Mouse (Mus musculus) spleen, postnatal 4 days (tissue): Measurements from ENCODE around the gene Zfp281.

ENCODE experiments used
- DNase-seq, 2 experiments: peaks; one replicate each; pipeline ENCODE4 v3.0.0; 2022; ENCODE audit warnings: low spot score in 2 of 2

The Zfp281 gene

DNA sequence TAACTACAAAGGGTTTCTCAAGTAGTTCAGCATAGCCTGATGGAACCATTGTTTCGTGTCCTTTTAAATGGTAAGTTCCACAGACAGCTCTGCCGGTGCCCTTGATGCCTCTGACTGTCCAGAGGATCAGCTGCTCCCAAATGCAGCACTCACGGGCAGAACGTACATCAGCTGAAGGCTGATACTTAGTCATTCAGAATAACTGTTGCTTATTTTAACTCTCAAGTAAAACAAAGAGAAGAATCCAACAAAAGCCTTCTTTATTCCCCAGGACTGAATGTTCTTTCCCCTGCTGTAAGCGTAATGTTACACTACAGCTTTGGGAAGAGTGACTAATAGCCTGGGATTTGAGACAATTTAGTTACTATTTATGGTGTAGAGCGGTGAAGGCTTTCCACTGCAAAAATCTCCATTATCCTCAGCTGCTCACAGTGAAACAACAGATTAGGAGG, 11.4 kb upstream of the Zfp281 start:
- no peak for DNase-seq

DNA sequence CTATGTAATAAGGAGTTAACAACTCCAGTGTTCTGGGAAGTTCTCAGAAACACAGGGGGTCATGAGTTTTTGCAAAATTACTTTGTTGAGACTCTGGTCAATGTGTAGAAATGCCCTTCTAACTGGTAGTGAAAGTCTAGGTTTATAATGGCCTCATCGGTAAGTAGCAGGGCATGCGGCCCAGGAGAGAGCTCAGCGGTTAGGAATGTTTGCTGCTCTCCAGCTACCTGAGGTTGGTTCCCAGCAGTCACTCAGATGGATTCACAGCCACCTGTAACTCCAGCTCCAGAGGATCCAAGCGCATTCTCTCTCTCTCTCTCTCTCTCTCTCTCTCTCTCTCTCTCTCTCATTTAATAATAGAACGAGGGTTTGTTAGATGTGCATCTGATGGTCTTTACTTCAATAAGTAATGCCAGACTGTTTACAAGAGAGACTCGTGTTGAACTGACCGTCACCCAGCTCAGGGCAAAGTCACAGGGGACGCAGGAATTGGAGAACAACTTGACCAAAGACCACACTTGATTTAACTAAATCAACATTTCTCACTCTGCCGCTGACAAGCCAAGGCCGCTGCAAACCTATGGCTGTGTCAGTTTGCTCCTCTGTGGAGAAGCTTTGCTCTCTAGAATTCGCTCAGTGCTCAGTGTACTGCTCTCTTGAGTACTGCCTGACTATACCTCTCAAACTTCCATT, 9.8 kb upstream of the Zfp281 start:
- DNase-seq: no peak

DNA sequence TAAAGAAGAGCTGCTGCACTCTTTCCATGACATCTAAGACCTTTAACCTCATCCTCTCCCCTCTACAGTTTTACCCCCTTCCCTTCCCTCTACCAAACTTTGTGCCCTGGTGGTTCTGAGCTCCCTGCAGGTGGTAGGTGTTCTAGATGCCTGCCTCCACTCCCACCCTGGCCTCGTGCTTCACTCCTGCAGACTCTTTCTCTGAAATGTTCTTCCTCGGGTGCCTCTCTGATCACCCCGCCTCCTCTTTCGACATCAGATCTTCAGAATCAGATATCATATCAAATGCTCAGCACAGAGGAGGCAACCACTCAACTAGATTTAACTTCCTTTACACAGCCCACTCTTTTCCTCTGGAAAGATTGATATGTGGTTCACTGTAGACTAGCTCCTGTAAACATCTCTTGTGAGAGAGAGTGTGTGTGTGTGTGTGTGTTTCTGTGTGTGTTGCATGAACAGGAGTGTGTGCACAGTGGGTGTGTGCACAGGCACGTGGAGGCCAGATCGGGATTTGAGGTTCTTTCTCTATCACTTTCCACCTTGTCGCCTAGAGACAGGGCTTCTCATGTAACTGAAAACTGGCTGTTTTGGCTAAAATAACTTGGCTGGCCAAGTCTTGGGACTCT, 7.4 kb upstream of the Zfp281 start:
- DNase-seq: no peak

DNA sequence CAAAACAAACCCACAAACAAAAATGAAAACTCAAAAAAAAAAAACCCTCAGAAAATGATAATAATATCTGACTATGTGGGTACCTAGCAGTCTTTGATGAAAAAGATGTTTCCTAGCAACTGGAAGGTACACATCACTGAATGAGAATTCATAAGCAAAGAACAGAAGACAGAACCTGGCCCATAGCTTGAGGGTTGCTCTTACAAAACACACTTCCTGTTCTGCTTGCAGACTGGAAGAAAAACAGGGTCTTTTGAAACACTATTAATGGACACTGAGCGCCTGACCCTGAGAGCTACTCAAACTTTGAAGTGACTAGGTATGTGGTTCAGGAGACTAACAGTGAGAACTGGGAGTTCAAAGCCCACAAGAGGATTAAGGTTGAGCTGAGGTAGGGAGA, 6.1 kb upstream of the Zfp281 start:
- DNase-seq: no peak

DNA sequence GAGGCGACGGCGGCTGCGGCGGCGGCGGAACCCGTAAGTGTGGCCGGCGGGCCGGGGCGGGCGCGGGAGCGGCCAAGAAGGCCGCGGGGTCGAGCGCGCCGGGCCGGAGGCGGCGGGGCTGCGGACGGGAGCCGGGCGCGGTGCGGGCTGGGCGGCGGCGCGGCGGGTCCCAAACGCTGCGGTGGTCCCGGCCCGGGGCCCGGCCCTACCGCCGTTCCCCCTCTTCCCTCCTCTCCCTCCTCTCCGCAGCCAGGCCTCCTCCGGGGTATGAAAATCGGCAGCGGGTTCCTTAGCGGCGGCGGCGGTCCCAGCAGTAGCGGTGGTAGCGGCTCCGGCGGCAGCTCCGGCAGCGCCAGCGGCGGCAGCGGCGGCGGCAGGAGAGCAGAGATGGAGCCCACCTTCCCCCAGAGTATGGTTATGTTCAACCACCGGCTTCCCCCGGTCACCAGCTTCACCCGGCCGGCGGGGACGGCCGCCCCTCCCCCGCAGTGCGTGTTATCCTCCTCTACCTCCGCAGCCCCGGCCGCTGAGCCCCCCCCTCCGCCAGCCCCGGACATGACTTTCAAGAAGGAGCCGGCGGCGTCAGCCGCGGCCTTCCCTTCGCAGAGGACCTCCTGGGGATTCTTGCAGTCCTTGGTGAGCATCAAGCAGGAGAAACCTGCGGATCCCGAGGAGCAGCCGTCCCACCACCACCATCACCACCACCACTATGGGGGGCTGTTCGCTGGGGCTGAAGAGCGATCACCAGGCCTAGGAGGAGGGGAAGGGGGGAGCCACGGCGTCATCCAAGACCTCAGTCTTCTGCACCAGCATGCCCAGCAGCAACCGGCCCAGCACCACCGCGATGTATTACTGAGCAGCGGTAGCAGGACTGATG, 556 bp downstream of the Zfp281 start:
- peak; percentile 34 to 76 for DNase-seq

DNA sequence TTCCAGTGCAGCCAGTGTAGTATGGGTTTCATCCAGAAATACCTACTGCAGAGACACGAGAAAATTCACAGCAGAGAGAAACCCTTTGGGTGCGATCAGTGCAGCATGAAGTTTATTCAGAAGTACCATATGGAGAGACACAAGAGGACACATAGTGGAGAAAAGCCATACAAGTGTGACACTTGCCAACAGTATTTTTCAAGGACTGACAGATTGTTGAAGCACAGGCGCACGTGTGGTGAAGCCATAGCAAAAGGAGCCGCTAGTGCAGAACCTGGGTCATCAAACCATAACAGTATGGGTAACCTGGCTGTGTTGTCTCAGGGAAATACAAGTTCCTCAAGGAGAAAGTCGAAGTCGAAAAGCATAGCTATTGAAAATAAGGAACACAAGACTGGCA, 1.4 kb downstream of the Zfp281 start:
- DNase-seq: no peak

DNA sequence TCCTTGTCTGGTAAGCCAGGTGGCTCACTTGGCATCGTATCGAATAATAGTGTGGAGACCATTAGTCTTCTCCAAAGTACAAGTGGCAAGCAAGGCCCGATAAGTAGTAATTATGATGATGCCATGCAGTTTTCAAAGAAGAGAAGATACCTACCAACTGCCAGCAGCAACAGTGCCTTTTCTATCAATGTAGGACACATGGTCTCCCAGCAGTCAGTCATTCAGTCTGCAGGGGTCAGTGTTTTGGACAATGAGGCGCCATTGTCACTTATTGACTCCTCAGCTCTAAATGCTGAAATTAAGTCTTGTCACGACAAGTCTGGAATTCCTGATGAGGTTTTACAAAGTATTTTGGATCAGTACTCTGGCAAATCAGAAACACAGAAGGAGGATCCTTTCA, 2.1 kb downstream of the Zfp281 start:
- no peak for DNase-seq

DNA sequence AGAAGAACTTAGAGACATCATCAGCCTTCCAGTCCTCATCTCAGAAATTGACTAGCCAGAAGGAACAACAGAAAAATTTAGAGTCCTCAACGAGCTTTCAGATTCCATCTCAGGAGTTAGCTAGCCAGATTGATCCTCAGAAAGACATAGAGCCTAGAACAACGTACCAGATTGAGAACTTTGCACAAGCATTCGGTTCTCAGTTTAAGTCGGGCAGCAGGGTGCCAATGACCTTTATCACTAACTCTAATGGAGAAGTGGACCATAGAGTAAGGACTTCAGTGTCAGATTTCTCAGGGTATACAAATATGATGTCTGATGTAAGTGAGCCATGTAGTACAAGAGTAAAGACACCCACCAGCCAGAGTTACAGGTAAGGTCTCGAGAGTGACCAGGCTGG, 2.9 kb downstream of the Zfp281 start:
- no peak for DNase-seq

DNA sequence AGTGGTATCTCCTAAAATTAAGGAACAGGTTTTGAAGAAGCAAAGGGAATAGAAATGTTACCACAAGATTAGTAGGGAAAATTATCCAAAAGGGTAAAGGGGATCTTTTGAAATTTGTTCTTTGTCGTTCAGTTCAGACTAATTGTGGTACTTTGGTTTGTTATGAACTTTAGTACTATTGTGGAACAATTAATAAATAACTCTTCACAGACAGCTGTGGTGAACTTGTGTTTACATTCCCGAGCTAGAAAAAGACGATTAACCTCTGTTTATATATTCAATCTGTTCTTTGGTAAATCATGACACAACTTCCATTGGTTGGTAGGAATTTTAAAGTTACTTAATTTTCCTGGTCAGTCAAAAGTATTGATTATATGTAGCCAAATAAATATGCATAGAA, 8.2 kb downstream of the Zfp281 start:
- DNase-seq: no peak

DNA sequence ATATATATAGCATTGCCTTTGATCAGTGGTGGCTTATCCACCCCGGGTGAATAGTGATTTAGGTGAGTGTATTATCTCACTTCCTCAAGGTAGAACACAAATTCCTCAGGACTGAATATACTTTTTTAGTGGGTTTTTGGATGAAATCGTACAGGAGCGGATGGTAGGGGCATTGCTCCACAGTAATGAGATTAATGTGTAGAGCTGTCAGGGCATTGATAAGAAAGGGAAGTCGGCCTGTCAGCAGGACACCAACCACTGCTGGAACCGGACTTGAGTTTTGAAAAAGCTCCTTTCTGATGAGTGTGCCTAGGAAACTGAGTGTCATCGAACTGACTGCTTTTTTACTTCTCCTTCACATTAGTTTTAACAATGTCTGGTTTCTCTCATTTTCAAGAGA, 10.9 kb downstream of the Zfp281 start:
- DNase-seq: no peak

DNA sequence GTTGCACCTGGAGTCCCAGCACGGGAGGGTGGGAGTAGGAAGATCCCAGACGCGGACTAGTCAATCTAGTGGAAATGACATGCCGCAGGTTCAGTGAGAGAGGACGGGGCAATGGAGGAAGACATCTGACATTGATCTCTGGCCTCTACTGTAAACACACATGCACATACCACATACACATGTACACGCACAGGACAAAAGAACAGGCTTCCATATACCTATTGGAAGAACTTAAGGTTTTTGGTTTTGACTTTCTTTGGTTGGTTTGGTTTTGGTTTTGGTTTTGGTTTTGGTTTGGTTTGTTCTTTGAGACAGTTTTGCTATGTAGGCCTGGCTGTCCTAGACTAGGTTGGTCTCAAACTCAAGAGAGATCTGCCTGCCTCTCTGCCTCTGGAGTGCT, 12.2 kb downstream of the Zfp281 start:
- no peak for DNase-seq

DNA sequence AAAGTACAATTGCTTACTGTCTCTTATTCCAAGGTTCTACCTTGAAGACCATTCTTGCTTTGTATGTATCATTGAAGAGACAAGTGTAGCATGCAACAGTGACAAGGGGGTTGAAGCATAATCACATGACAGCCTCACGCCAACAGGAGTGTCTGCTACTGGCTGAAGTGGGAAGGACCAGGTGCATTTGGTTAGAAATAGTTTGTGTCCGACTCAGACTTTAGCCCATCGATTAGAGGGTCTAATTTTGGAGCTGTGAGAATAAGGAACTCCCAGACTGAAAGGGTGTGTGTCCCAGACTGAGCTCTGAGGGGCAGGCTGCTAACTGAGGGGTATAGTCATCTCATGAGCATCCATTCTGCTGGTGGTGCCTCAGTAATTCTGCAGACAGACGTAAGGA, 13.0 kb downstream of the Zfp281 start:
- DNase-seq: no peak

DNA sequence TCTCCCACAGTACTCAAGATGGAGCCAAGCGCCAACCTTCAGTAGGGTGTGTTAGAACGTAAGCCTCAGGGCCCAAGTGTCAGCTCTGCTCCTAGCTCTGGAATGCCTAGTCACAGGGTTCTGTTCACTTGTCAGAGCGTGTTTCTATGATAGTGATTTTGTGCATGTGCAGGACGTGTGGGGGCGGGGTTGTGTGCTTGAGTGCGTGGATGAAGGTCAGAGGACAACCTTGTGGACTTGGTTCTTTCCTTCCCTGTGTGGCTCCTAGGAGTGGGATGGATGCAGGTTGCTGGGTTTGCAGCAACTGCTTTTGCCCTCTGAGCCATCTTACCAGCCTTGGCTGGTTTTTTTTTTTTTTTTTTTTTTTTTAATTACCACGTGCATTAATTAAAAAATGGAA, 13.5 kb downstream of the Zfp281 start:
- no peak for DNase-seq

DNA sequence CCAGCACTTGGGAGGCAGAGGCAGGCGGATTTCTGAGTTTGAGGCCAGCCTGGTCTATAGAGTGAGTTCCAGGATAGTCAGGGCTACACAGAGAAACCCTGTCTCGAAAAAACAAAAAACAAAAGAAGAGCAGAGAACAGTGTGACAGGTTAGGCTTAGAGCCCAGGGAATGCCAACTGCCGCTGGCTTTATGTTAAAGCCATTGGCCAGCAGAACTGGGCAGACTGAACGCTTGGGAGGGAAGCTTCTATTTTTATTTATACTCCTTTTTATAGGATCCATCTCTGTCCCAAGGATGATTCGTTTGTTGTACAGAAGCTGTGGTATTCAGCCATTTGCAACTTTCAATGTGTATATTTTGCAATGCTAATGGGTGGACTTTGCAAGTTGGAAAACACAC, 14.0 kb downstream of the Zfp281 start:
- DNase-seq: no peak

DNA sequence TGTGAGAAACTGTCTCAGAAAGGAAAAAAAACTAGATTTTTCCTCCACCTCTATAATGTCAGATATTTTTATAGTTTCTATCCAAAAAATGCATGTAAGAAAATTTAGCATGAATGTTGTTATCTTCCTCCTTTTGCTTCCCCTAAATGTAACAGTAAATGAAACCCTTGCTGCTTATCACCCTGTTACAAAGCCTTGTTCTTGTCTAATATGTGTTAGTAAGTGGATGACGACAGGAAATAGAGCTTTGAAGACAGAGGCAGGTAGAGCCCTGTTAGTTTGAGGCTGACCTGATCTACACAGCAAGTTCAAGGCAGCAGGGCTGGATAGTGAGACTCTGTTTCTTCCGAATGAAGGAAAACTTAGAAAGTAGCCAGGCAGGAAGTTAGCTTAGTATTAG, 14.5 kb downstream of the Zfp281 start:
- DNase-seq: no peak

DNA sequence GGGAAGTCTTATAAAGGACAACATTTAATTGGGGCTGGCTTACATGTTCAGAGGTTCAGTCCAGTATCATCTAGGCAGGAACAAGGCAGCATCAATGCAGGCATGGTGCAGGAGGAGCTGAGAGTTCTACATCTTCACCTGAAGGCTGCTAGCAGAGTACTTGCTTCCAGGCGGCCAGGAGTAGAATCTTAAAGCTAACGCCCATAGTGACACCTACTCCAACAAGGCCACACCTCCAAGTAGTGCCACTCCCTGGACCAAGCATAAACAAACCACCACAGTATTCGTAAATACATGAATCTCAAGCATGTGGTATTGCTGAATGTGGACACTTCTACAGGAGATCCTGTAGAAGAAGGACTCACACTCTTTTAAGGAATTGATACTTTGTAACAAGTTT, 18.0 kb downstream of the Zfp281 start:
- DNase-seq: no peak

DNA sequence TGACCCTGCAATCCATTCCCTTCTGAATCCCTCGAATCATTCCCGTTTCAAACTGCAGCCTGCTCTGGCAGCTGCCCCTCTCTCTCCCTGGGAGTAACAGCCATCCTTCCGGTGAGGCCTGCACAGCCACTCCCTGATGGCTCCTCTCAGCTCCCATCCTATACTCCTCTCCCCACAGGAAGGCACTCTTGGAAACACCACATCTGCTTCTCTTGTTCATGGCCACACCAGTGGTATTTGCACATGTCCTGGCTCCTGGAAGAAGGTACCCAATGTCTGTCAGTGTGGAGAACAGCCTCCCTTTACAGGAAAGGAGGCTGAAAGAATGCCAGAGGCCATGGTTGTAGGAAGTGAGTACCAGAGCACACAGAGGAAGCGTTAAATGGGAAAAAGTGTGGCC, 19.8 kb downstream of the Zfp281 start:
- DNase-seq: no peak

DNA sequence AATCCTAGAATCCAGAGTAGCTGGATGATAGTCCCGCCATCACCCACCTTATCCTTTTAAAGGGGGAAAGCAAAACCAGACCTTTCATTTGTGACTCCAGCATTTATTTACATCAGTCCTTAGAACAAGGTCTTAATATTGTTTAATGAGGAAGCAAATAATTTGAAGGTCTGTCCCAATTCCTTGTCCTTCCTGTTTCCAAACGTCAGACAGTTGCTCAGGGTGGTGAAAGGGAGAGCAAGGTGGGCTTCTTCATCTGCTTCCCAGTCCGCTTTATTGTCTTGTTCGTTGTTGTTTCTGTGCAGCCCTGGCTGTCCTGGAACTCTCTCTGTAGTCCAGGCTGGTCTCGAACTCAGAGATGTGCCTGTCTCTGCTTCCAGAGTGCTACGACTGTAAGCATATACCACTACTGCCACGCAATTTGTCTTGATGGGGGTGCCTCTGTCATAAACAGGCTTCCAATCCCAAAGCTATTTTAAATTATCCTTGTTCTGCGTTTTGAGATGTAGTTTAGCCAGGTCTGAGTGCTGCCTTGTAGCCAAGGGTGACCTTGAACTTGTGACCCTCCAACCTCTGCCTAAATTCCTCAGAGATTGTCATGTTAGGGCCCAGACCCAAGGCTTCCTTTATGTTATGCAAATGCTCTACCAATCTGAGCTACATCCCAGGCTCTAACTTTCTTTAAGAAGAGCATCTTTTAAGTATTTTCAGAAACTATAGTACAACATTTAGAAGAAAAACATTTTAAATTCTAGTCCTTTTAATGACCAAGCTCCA, 21.3 kb downstream of the Zfp281 start:
- no peak for DNase-seq

DNA sequence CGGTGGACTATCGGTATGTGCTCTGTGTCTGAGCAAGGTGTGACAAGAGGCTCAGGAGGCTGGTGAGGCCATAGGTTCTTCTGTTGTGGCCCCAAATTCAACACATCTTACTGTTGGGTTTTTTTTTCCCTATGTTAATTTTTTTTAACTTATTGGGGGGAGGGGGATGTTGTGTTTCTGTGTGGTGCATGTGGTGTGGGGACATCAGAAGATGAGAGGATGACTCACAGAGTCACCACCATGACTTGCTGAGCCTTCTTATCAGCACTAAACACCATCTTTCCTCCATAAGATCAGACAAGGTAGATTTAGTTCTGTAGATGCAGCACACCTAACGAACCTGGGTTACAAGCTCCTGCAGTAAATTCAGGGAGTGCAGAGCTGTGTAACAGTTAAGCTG, 27.4 kb downstream of the Zfp281 start:
- DNase-seq: no peak

DNA sequence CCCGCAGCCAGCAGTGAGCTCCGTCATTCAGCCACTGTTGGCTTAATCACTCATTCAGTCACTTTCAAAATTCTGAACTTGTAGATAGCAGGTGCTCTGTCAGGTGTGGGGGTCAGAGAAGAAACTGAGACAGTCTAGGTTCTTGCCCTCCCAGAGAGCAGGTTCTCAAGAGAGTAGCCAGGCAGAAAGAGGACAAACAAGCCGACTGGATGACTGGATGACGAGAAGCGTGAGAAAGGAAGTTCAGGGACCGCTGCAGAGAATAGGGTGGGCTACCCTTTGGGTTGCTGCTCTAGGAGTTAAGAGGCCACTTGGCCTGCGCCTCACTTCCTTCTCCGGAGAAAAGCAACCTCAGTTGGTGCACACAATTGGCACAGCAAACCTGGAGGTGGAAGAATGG, 28.8 kb downstream of the Zfp281 start:
- no peak for DNase-seq

DNA sequence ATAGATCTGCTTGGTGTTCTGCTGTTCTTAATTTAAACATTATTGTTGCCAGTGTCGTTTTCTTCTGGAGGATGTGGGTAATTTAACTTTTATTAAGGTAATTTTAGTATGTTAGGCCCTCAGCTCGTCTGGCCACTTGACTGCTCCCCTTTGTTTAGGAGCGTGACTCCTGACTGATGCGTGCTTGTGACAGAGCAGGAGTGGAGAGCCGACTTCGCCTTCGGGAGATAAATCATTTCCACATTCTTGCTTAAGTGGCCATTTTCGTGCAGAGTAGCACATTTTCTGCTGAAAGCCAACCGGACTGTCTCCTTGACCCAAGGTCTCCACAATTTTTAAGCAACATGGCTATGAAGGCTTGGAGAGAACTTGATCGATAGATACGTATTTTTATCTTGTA, 29.7 kb downstream of the Zfp281 start:
- DNase-seq: no peak

DNA sequence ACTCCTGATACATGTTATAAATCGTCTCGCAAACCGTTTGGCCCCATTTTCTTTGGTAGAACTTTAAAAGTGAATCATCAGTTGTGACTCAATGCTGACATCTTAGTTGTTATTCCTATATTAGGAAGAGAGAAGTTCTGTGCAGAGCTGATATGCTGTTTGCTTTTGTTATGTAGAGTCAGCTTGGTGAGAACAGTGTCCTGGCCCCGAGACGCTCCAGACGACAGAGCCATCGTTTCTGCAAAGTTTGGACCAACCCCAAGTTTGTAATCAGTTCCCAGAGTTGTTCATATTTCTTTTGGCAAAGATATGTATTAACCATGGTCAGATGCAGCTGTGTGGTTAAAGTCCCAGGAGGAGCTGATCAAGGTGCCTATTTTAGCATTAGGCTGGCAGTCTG, 31.9 kb downstream of the Zfp281 start:
- DNase-seq: no peak
